8 mouse cellular contexts compared by ENCODE assay signal in genomic region chr7:101321218-101321827, GRCm38 (mm10). TPM values are rescaled to one million over a fixed set of nuclear protein-coding genes. Genes with fewer than 3 reads are reported as not detected.
DNase-seq lines count a peak whose midpoint lies in the region; ATAC-seq and TF ChIP-seq lines count a peak whose summit lies in the region.

No protein-coding gene starts in this region.

- no peaks in the 10 kb centered on the region for H3K9me3 ChIP-seq in heart, postnatal 0 days (replicated peaks; ENCODE audit: control insufficient read depth, low read length)

- TF ChIP-seq EP300 in heart, postnatal 0 days (IDR thresholded peaks at IDR 0.05; ENCODE audit: low read depth): no peak

- peaks cover 9% of the 10 kb centered on the region for H3K4me1 ChIP-seq in cortical plate, adult 2 months (ENCODE audit: control insufficient read depth, insufficient read depth, low read length)
- H3K4me1 ChIP-seq in heart, postnatal 0 days (ENCODE audit: control insufficient read depth, insufficient read depth): peaks cover 9% of the 10 kb centered on the region; the same call in 1 of the 2 replicates

- peak overlapping the region; percentile 77 for H3K4me3 ChIP-seq in cortical plate, adult 2 months (ENCODE audit: insufficient read depth, low read length)
- peak overlapping the region; percentile 85 for H3K4me3 ChIP-seq in heart, postnatal 0 days (ENCODE audit: low read depth, low read length)

- peak overlapping the region; percentile 73 for H3K9ac ChIP-seq in heart, postnatal 0 days (replicated peaks; ENCODE audit: low read depth, low read length)

- peak; percentile 61 to 79 for DNase-seq in urinary bladder, adult 18-20 months (ENCODE audit: low spot score in 2 of 2)
- no peak for DNase-seq in urinary bladder, postnatal 10 days (ENCODE audit: low spot score)
- no peak for DNase-seq in heart, postnatal 0 days (ENCODE audit: low spot score)
- peak; percentile 68 to 81 for DNase-seq in kidney, postnatal 4 days
- peak; percentile 56 for DNase-seq in mesoderm, embryonic 11.5 days (ENCODE audit: low read depth, low spot score)
- peak; percentile 42 for DNase-seq in splenic B cell, adult 2 months (ENCODE audit: low read depth, low spot score)
- DNase-seq in natural killer cell, adult 2 months (ENCODE audit: low spot score in 2 of 2): no peak

- H3K4me2 ChIP-seq in heart, postnatal 0 days (ENCODE audit: low read depth, low read length): peak overlapping the region; percentile 100

- no peaks in the 10 kb centered on the region for H3K36me3 ChIP-seq in heart, postnatal 0 days (replicated peaks; ENCODE audit: control insufficient read depth, insufficient read depth, low read length)
- no peaks in the 10 kb centered on the region for H3K36me3 ChIP-seq in splenic B cell, adult 2 months (ENCODE audit: control insufficient read depth, insufficient read depth, low read length, poor library complexity, severe bottlenecking)

- no peak for TF ChIP-seq CTCF in cortical plate, adult 2 months (IDR thresholded peaks at IDR 0.05; ENCODE audit: extremely low read depth, insufficient read depth, low read length)
- TF ChIP-seq CTCF in heart, postnatal 0 days (IDR thresholded peaks at IDR 0.05; ENCODE audit: low read depth): no peak

- no peak for TF ChIP-seq POLR2A in cortical plate, adult 2 months (IDR thresholded peaks at IDR 0.05; ENCODE audit: extremely low read depth, insufficient read depth, low read length)

- 3% methylated on average over 60 of the region's 61 CpGs for WGBS in heart, postnatal 0 days

- no peak overlapping the region for H3K27ac ChIP-seq in cortical plate, adult 2 months (ENCODE audit: insufficient read depth, low read length)
- H3K27ac ChIP-seq in heart, postnatal 0 days (ENCODE audit: low read depth): no peak overlapping the region

- peaks cover 14% of the 10 kb centered on the region for H3K27me3 ChIP-seq in heart, postnatal 0 days (ENCODE audit: control insufficient read depth, insufficient read depth, low read length)
- no peaks in the 10 kb centered on the region for H3K27me3 ChIP-seq in splenic B cell, adult 2 months (ENCODE audit: control insufficient read depth, insufficient read depth, low read length, poor library complexity, severe bottlenecking)

- ATAC-seq in heart, postnatal 0 days (ENCODE audit: insufficient read depth, low read depth): peak; percentile 25

RNA-seq across cellular contexts. Expression of gene Stard10, which starts 4.4 kb away (rescaled TPM):
- polyA plus RNA-seq in cortical plate, adult 2 months (2012; rRNA removed): 94.2 and 95.5 TPM in 2 replicates
- total RNA-seq in heart, postnatal 0 days (2014; rRNA removed; ENCODE audit: low replicate concordance): 62.6 and 76.7 TPM in 2 replicates
- polyA plus RNA-seq in heart, postnatal 0 days (2015; fragmentation: Nextera tagmentation; extraction: Ambion mirVana): 45.9 and 53.6 TPM in 2 replicates

RNA-seq across cellular contexts. Expression of gene Atg16l2, which starts 19.3 kb away (rescaled TPM):
- 65.1 and 74.5 TPM in 2 replicates for polyA plus RNA-seq in cortical plate, adult 2 months (2012; rRNA removed)
- 67.1 and 93.8 TPM in 2 replicates for total RNA-seq in heart, postnatal 0 days (2014; rRNA removed; ENCODE audit: low replicate concordance)
- 15.9 and 20.5 TPM in 2 replicates for polyA plus RNA-seq in heart, postnatal 0 days (2015; fragmentation: Nextera tagmentation; extraction: Ambion mirVana)

RNA-seq across cellular contexts. Expression of gene Arap1, which starts 26.5 kb away (rescaled TPM):
- polyA plus RNA-seq in cortical plate, adult 2 months (2012; rRNA removed): 16.3 and 19.1 TPM in 2 replicates
- 36.2 and 101 TPM in 2 replicates for total RNA-seq in heart, postnatal 0 days (2014; rRNA removed; ENCODE audit: low replicate concordance)
- polyA plus RNA-seq in heart, postnatal 0 days (2015; fragmentation: Nextera tagmentation; extraction: Ambion mirVana): 18.6 and 19.8 TPM in 2 replicates

Comparison
In these comparisons a context has a peak if more than half of its experiments do, and no peak if none do; other contexts are left out.
1. DNase-seq: peak in urinary bladder, adult 18-20 months (2 of 2), kidney, postnatal 4 days (2 of 2), mesoderm, embryonic 11.5 days (single experiment) and splenic B cell, adult 2 months (single experiment); none in urinary bladder, postnatal 10 days (single experiment), heart, postnatal 0 days (single experiment) and natural killer cell, adult 2 months (0 of 2).